Mouse (Mus musculus) frontal cortex, adult 2 months (tissue): ENCODE results near the gene Vamp1. TPM values are rescaled to one million over a fixed set of nuclear protein-coding genes. Genes with fewer than 3 reads are reported as not detected.
"Not testable (repeated sequence)": the region's sequence is repeated elsewhere in the genome, so short reads cannot be mapped to it uniquely, and the experiment has no call there.

Experiments used
- DNase-seq, 2 experiments: peaks; one replicate each; pipeline ENCODE4 v3.0.0; 2022; ENCODE audit warnings: low spot score in 1 of 2; ENCODE audit errors: extremely low spot score in 1 of 2
- polyA plus RNA-seq: library from polyadenylated mRNA; depleted of rRNA; stranded (reverse); fragments of >200 nt; gene quantifications from 2 replicates; pipeline ENCODE4 v1.2.3, GENCODE M21; 2012

Gene Vamp1
- polyA plus RNA-seq, 1 experiment, result 81.5 TPM

DNA sequence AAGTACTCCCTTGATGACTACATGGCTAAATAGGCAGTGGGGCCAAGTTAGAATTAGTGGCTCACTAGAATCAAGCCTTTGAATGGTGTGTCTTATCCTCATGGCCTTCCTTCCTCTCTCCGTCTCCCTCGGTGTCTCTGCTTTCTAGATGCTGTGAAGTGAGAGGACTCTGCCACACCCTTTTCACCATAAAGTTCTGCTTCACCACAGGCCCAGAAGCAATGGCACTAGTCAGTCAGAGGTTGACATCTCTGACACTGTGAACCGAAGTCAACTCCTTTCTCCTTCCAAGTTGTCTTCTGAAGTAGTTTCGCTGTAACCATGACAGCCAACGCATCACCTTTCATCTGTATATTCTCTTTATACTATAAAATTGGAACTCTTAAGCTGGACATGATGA is 24.2 kb downstream of the Vamp1 start:
- no peak for DNase-seq

DNA sequence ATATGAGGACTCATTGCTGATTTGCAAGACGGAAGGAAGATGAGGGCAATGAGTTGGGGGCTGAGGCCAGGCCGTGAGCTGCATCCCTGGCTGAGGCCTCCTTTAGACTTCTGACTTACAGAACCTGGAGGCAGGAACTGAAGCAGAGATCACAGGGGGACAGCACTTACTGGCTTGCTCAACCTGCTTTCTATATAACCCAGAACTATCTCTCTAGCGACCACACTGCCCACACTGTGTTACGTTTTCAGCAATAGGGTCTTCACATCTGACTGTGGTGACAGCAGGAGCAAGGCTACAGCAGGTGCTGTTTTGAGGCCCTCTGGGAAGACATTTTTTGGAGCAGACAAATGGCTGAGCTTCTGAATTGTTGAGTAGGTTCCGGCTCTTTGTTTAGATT is 25.3 kb downstream of the Vamp1 start:
- no peak for DNase-seq

DNA sequence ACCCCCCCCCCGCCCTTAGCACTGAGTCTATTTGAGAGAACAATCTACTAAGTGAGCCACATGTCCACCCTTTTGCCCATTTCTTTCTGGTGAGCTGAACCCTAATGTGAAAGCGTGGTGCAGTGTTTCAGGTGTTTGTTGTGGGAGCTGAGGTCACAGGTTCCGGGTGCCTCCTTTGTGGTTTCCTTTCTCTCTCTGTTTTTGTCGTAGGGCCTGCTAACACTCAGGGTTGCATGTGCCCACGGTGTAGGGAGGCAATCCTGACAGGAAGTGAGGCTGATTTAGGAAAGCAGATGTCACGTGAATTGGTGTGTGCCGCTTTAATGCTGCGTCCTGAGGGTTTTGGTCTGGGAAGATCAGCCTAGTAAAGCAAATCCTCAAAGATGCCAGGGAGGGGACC is 26.2 kb downstream of the Vamp1 start:
- no peak for DNase-seq

- no peak for DNase-seq
These were observed 29.2 kb downstream of the Vamp1 start for GRCm38 (mm10) chr6:125244551-125244950.

GRCm38 (mm10) chr6:125252285-125252684 is 36.9 kb downstream of the Vamp1 start:
- no peak for DNase-seq

DNA sequence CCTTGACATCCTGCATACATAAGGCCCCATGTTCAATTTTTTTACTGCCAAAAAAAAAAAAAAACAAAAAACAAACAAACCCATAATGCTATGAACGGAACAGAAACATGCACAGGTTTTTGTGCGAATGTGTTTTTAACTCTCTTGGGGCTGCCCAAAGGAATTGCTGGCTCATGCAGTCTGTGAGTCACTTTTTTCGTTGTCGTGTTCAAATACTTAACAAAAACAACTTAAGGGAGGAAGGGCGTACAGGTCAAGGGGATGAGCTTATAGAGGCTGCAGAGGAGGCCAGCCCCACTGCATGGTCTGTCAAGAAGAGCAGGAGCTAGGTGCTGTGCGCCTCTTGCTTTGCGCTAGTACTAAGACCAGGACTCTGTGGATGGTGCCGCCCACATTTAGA is 37.4 kb downstream of the Vamp1 start:
- DNase-seq, result no peak

DNA sequence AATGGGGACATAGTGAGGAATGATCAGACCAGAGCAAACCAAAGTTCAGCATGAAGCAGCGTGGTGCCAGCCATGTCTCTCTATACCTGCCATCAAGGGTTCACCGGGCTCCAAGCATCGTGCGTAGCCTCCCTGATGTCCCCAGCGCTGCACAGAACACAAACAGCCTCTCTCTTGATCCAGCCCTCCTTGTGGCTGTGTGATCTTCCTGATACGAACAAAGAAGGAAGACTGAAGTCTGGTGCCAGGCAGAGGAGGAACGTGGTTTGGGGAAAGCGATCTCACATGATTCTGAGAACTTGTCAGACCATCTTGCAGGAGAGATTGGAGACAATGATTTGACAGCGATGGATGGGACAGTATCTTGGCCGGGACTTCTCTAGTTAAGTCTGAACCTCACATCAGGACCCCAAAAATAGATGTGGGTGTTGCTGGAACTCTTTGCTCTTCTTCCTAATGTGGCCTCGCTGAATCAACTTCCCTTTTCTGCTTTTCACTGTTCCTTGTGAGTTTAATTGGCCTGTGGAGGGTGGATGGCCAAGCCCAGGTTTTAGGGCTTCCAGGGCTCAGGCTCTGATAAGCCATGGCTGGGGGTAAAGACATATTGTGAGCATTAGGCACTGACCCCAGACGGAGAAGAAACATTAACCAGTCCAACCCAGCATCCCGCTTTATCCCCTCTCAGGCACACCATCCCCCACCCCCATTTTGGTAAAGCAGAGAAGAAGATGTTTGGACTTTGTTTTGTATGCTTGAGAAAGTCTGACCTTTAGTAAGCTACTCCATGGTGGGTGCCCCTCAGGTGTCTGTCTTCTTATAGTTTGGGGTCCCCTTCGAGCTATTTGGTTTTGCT is 38.7 kb downstream of the Vamp1 start:
- DNase-seq, result no peak

GRCm38 (mm10) chr6:125255516-125256044 is 40.2 kb downstream of the Vamp1 start:
- no peak for DNase-seq

DNA sequence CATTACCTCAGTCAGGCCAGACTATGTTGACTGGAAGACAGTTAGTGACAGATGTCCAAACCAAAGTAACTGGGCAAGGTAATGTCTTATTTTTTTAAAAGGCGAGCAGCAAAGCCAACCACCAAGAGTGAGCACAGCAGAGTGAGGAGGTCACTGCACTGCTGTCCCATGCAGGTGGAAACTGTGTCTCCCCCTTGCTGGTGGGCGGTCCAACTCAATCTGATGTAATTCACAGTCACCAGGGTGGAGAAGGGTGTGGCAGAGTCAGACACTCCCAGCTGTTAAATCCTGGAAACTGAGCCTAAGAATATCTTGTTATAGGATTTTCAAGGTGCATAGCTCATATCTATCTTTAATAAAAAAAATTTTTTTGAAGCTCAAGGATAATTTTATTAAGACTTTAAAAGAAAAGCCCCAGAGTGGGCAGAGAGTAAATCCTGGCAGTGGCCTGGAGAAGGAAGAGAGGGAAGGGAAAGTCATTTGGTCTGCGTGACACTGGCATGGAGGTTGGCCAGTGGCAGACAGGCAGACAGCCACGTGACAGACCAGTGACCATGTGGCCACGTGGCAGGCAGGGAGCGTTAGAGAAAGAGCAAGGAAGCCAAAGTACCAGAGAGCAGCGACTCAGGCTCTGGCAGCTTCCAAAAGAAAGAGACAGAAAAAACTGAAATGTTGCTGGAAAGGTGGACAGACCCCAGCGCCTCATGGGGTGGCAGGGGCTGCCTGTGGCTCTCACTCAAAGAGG is 41.0 kb downstream of the Vamp1 start:
- DNase-seq, result no peak

DNA sequence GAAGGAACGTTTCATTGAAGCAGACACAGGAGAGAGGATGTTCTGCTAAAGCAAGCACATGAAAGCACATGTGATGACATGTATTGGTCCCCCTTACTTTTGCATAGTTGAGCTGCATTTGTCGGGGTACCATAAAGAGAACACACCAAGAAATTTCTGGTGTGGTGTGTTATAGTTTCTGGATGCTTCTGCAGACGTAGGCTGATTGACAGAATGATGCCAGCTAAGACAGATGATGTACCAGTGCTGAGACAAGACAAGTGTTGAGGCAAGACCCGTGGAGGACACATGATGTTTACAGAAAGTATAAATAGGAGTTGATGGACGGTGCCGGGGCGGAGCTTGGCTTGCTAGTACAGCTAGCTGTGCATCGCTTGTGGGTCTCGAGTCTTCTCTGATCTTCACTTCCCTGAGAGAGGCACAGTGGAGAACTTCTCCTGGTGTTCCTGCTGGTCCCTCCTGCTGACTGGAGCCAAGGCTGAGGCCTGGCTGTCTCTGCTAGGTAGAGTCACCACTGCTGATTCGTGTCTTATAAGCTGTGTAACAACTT is 44.7 kb downstream of the Vamp1 start:
- no peak for DNase-seq

DNA sequence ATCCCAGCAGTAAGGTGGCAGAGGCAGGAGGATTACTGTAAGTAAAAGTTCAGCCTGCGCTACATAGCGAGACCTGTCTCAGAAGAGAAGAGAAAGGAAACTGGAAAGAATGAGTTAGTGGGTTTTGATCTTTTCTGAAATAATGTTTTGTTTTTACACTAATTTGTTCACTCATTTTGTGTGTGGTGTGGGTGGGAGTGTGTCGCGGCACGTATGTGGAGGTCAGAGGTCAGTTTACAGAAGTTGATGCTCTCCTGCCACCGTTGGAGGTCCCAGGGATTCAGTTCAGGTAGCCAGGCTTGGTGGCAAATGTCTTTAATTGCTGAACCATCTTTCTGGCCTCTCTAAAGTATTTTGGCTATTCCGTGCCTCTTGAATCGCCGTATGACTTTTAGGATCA is 48.9 kb downstream of the Vamp1 start:
- DNase-seq, result no peak

DNA sequence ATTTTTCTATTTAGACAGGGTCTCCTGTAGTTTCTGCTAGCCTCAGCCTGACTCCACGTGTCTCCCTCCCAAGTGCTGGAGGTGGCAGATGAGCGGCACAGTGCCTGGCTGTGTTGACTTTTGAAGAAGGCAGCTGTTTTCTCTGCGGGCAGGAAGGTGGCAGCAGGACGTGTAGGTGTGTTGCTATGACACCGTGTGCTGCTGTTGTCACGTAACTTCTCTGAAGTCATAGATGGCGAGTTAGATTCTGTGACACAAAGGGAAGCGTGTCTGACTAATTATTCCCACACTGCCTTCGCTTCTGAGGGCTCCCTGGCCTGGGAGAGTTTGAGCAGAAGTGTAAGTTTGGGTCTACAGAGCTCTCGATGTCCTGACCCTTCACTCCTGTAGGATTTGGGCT is 49.9 kb downstream of the Vamp1 start:
- DNase-seq, result peak; percentile 43 to 74

GRCm38 (mm10) chr6:125266091-125266490 is 50.7 kb downstream of the Vamp1 start:
- no peak for DNase-seq

GRCm38 (mm10) chr6:125266600-125266999 is 51.2 kb downstream of the Vamp1 start:
- not testable (repeated sequence) for DNase-seq

- no peak for DNase-seq
These were observed 52.1 kb downstream of the Vamp1 start for GRCm38 (mm10) chr6:125267469-125267868.

- no peak for DNase-seq
These were observed 53.4 kb downstream of the Vamp1 start for GRCm38 (mm10) chr6:125268799-125269198.

GRCm38 (mm10) chr6:125271455-125272227 is 56.3 kb downstream of the Vamp1 start:
- peak; percentile 90 to 98 for DNase-seq

GRCm38 (mm10) chr6:125272228-125272785 is 57.0 kb downstream of the Vamp1 start:
- DNase-seq, result no peak

GRCm38 (mm10) chr6:125274841-125275563 is 59.7 kb downstream of the Vamp1 start:
- peak in 1 of 2 experiments; percentile 39 for DNase-seq

DNA sequence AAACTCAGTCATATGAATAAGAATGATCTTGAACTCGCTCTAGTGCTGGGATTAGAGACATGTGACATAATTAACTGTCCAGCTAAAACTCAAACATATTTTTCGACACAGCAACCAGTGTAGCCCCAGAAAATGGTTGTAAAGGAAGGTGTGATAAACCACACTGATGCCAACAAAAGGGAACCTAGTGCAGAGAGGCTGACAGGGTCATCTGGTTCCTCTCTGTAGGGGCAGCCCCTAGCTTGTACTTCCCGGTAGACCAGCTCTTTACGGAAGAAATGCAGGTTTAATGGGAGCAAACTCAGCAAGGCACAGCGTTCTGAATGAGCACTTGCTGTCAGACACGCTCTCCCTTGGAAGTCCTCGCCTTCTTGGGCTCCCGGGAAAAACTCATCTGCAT is 64.4 kb downstream of the Vamp1 start:
- DNase-seq, result no peak
